Mouse (Mus musculus): Measurements from ENCODE around the gene Vasp.

- no peak for TF ChIP-seq CTCF (IDR thresholded peaks at IDR 0.05; ENCODE audit: low read depth)
- TF ChIP-seq EP300 (optimal IDR thresholded peaks at IDR 0.05), result no peak
Measured at GRCm38 (mm10) chr7:19256567-19256966, 15.1 kb downstream of the Vasp start.
